Mouse (Mus musculus): ENCODE data around the gene Cyp27b1. TPM values are rescaled to one million over a fixed set of nuclear protein-coding genes. Genes with fewer than 3 reads are reported as not detected.

Cyp27b1 gene
- total RNA-seq, 1 experiment from 2014 or later: not detected

GRCm38 (mm10) chr10:127080901-127081780, 33.1 kb downstream of the Cyp27b1 start:
- no peak for ATAC-seq (replicated peaks; ENCODE audit: insufficient number of reproducible peaks, low FRiP score, low TSS enrichment, poor library complexity, severe bottlenecking)

GRCm38 (mm10) chr10:127081996-127082620, 34.1 kb downstream of the Cyp27b1 start:
- no peak for ATAC-seq (replicated peaks; ENCODE audit: insufficient number of reproducible peaks, low FRiP score, low TSS enrichment, poor library complexity, severe bottlenecking)

GRCm38 (mm10) chr10:127083292-127083914, 35.4 kb downstream of the Cyp27b1 start:
- ATAC-seq (replicated peaks; ENCODE audit: insufficient number of reproducible peaks, low FRiP score, low TSS enrichment, poor library complexity, severe bottlenecking): no peak

GRCm38 (mm10) chr10:127083915-127084306, 35.9 kb downstream of the Cyp27b1 start:
- ATAC-seq (replicated peaks; ENCODE audit: insufficient number of reproducible peaks, low FRiP score, low TSS enrichment, poor library complexity, severe bottlenecking): no peak

GRCm38 (mm10) chr10:127085052-127085451, 37.0 kb downstream of the Cyp27b1 start:
- no peak for ATAC-seq (replicated peaks; ENCODE audit: insufficient number of reproducible peaks, low FRiP score, low TSS enrichment, poor library complexity, severe bottlenecking)

- ATAC-seq (replicated peaks; ENCODE audit: insufficient number of reproducible peaks, low FRiP score, low TSS enrichment, poor library complexity, severe bottlenecking): no peak
These were observed 37.6 kb downstream of the Cyp27b1 start for GRCm38 (mm10) chr10:127085633-127086032.

GRCm38 (mm10) chr10:127090560-127091411, 42.7 kb downstream of the Cyp27b1 start:
- no peak for ATAC-seq (replicated peaks; ENCODE audit: insufficient number of reproducible peaks, low FRiP score, low TSS enrichment, poor library complexity, severe bottlenecking)

GRCm38 (mm10) chr10:127091507-127092396, 43.7 kb downstream of the Cyp27b1 start:
- no peak for ATAC-seq (replicated peaks; ENCODE audit: insufficient number of reproducible peaks, low FRiP score, low TSS enrichment, poor library complexity, severe bottlenecking)

- no peak for ATAC-seq (replicated peaks; ENCODE audit: insufficient number of reproducible peaks, low FRiP score, low TSS enrichment, poor library complexity, severe bottlenecking)
These were observed 44.7 kb downstream of the Cyp27b1 start for GRCm38 (mm10) chr10:127092742-127093141.

- no peak for ATAC-seq (replicated peaks; ENCODE audit: insufficient number of reproducible peaks, low FRiP score, low TSS enrichment, poor library complexity, severe bottlenecking)
These were observed 46.3 kb downstream of the Cyp27b1 start for GRCm38 (mm10) chr10:127094382-127094802.

GRCm38 (mm10) chr10:127098514-127098913, 50.5 kb downstream of the Cyp27b1 start:
- ATAC-seq (replicated peaks; ENCODE audit: insufficient number of reproducible peaks, low FRiP score, low TSS enrichment, poor library complexity, severe bottlenecking): no peak

- no peak for ATAC-seq (replicated peaks; ENCODE audit: insufficient number of reproducible peaks, low FRiP score, low TSS enrichment, poor library complexity, severe bottlenecking)
These were observed 51.1 kb downstream of the Cyp27b1 start for GRCm38 (mm10) chr10:127099191-127099590.

- peak; percentile 22 for ATAC-seq (replicated peaks; ENCODE audit: insufficient number of reproducible peaks, low FRiP score, low TSS enrichment, poor library complexity, severe bottlenecking)
These were observed 51.8 kb downstream of the Cyp27b1 start for GRCm38 (mm10) chr10:127099868-127100267.

GRCm38 (mm10) chr10:127100414-127100813, 52.4 kb downstream of the Cyp27b1 start:
- ATAC-seq (replicated peaks; ENCODE audit: insufficient number of reproducible peaks, low FRiP score, low TSS enrichment, poor library complexity, severe bottlenecking): peak; percentile 4; the same call in 1 of the 2 replicates

- no peak for ATAC-seq (replicated peaks; ENCODE audit: insufficient number of reproducible peaks, low FRiP score, low TSS enrichment, poor library complexity, severe bottlenecking)
These were observed 53.1 kb downstream of the Cyp27b1 start for GRCm38 (mm10) chr10:127101151-127101550.
